Mouse (Mus musculus) embryonic facial prominence, embryonic 13.5 days (tissue): Measurements from ENCODE around the gene Zbtb22. TPM values are rescaled to one million over a fixed set of nuclear protein-coding genes. Genes with fewer than 3 reads are reported as not detected.
"Not testable (repeated sequence)": the region's sequence is repeated elsewhere in the genome, so short reads cannot be mapped to it uniquely, and the experiment has no call there.

Experiments used
- ATAC-seq: fragments of 200-750 bp; cut with Nextera tagmentation; 2 replicates; pipeline ENCODE4 v1.8.0; 2017; ENCODE audit warnings: low read depth; ENCODE audit not compliant: insufficient number of reproducible peaks, insufficient read depth, low FRiP score, low TSS enrichment
- H3K27ac ChIP-seq: fragments of 300-500 bp; sonication (generic); 2 replicates; pipeline ENCODE4 v1.5.1; 2015; ENCODE audit warnings: moderate library complexity, mild to moderate bottlenecking, inconsistent platforms
- H3K27me3 ChIP-seq: fragments of 300-500 bp; sonication (generic); 2 replicates; pipeline ENCODE4 v1.6.1; 2015; ENCODE audit warnings: mild to moderate bottlenecking, inconsistent platforms
- H3K36me3 ChIP-seq: fragments of 300-500 bp; sonication (generic); 2 replicates; pipeline ENCODE4 v1.6.1; 2015; ENCODE audit warnings: mild to moderate bottlenecking, inconsistent platforms
- H3K4me1 ChIP-seq: fragments of 300-500 bp; sonication (generic); 2 replicates; pipeline ENCODE4 v1.6.1; 2015; ENCODE audit warnings: inconsistent platforms
- H3K4me2 ChIP-seq: fragments of 300-500 bp; sonication (generic); 2 replicates; pipeline ENCODE4 v1.6.1; 2015; ENCODE audit warnings: moderate library complexity, mild to moderate bottlenecking, inconsistent platforms
- H3K4me3 ChIP-seq: fragments of 300-500 bp; sonication (generic); 2 replicates; pipeline ENCODE4 v1.5.1; 2015; ENCODE audit warnings: mild to moderate bottlenecking, inconsistent platforms
- H3K9ac ChIP-seq: fragments of 300-500 bp; sonication (generic); 2 replicates; pipeline ENCODE4 v1.6.1; 2015; ENCODE audit warnings: mild to moderate bottlenecking, inconsistent platforms
- H3K9me3 ChIP-seq: fragments of 300-500 bp; sonication (generic); 2 replicates; pipeline ENCODE4 v1.6.1; 2016; ENCODE audit warnings: inconsistent platforms
- WGBS: fragments of 180-500 bp; shearing (Covaris S2); methylation state at CpG from one replicate; pipeline ENCODE4 v1.1.7; 2015; ENCODE audit warnings: mixed read lengths; 5-methylcytosine and 5-hydroxymethylcytosine counted together
- polyA plus RNA-seq: library from polyadenylated mRNA; unstranded; fragments of >200 nt; fragmentation: Nextera tagmentation; extraction: Ambion mirVana; gene quantifications from 2 replicates; pipeline ENCODE4 v1.2.1, GENCODE M21; 2015

The Zbtb22 gene
- polyA plus RNA-seq, 1 experiment from 2014 or later = 17.6 TPM

- H3K36me3 ChIP-seq = peaks cover 56% of the 10 kb centered on the region
- peak overlapping the region; percentile 94; the same call in 1 of the 2 replicates for H3K27ac ChIP-seq
- peak overlapping the region; percentile 75 for H3K9ac ChIP-seq
- H3K4me2 ChIP-seq = peak overlapping the region; percentile 98
- ATAC-seq, H3K27me3 ChIP-seq, H3K9me3 ChIP-seq: not testable (repeated sequence)
- H3K4me3 ChIP-seq = peak overlapping the region; percentile 52
- 79% methylated on average over 13 of the region's 13 CpGs for WGBS
- H3K4me1 ChIP-seq = peaks cover 62% of the 10 kb centered on the region
These were observed 36.3 kb downstream of the Zbtb22 start for GRCm38 (mm10) chr17:33952015-33952414.

- H3K9ac ChIP-seq = peak overlapping the region; percentile 98
- no peaks in the 10 kb centered on the region for H3K27me3 ChIP-seq
- no peak for ATAC-seq
- 83% methylated on average over 4 of the region's 4 CpGs for WGBS
- peak overlapping the region; percentile 98 for H3K4me2 ChIP-seq
- no peaks in the 10 kb centered on the region for H3K9me3 ChIP-seq
- H3K4me1 ChIP-seq = peaks cover 67% of the 10 kb centered on the region
- 0 out of 2 replicates have a peak overlapping the region, but pooled peaks have one; percentile 5 for H3K27ac ChIP-seq
- 0 out of 2 replicates have a peak overlapping the region, but pooled peaks have one; percentile 1 for H3K4me3 ChIP-seq
- H3K36me3 ChIP-seq = peaks cover 52% of the 10 kb centered on the region
These were observed 37.2 kb downstream of the Zbtb22 start for GRCm38 (mm10) chr17:33952879-33953278.

GRCm38 (mm10) chr17:33953310-33953709 is 37.6 kb downstream of the Zbtb22 start:
- 0 out of 2 replicates have a peak overlapping the region, but pooled peaks have one; percentile 5 for H3K27ac ChIP-seq
- peak overlapping the region; percentile 98 for H3K9ac ChIP-seq

GRCm38 (mm10) chr17:33953961-33954565 is 38.4 kb downstream of the Zbtb22 start:
- Histone ChIP-seq H3K4me3 (peak overlapping the region; percentile 81), H3K4me1 (peaks cover 67% of the 10 kb centered on the region), H3K27me3 (no peaks in the 10 kb centered on the region), H3K27ac (peak overlapping the region; percentile 93), H3K9ac (peak overlapping the region; percentile 98), H3K36me3 (peaks cover 51% of the 10 kb centered on the region), H3K4me2 (peak overlapping the region; percentile 98), H3K9me3 (no peaks in the 10 kb centered on the region)
- 33% methylated on average over 5 of the region's 5 CpGs for WGBS
- ATAC-seq = no peak

More at GRCm38 (mm10) chr17:33953310-33953709, 37.6 kb downstream of the Zbtb22 start:
- Histone ChIP-seq H3K4me2 (peak overlapping the region; percentile 98), H3K9me3 (no peaks in the 10 kb centered on the region), H3K36me3 (peaks cover 51% of the 10 kb centered on the region), H3K27me3 (no peaks in the 10 kb centered on the region), H3K4me3 (peak overlapping the region; percentile 81; the same call in 1 of the 2 replicates), H3K4me1 (peaks cover 67% of the 10 kb centered on the region)
- ATAC-seq = no peak
- 88% methylated on average over 3 of the region's 3 CpGs for WGBS

- H3K4me3 ChIP-seq = peak overlapping the region; percentile 81
- WGBS = under 1% methylated on average over 33 of the region's 33 CpGs
- peak overlapping the region; percentile 93 for H3K27ac ChIP-seq
- H3K9ac ChIP-seq = peak overlapping the region; percentile 98
- H3K4me1 ChIP-seq = peaks cover 60% of the 10 kb centered on the region
- H3K36me3 ChIP-seq = peaks cover 51% of the 10 kb centered on the region
- H3K4me2 ChIP-seq = peak overlapping the region; percentile 98
- peak; percentile 2; the same call in 1 of the 2 replicates for ATAC-seq
- H3K27me3 ChIP-seq = no peaks in the 10 kb centered on the region
- H3K9me3 ChIP-seq = no peaks in the 10 kb centered on the region
These were observed 39.2 kb downstream of the Zbtb22 start for GRCm38 (mm10) chr17:33954646-33955554.

GRCm38 (mm10) chr17:33955555-33956214 is 40.0 kb downstream of the Zbtb22 start, which contains the start of the genes Vps52 and Rps18:
Gene Vps52 (plus strand): TSS chr17:33955812.
Gene Rps18 (minus strand): TSS chr17:33956001.
- Histone ChIP-seq H3K9ac (peak within 1 kb of the TSS; percentile 98), H3K27me3 (no peaks in the 10 kb centered on the region), H3K4me2 (peak within 1 kb of the TSS; percentile 98), H3K4me1 (peaks cover 52% of the 10 kb centered on the region), H3K27ac (peak within 1 kb of the TSS; percentile 93), H3K9me3 (no peaks in the 10 kb centered on the region), H3K4me3 (peak within 1 kb of the TSS; percentile 81), H3K36me3 (peaks cover 56% of the 10 kb centered on the region)
- ATAC-seq = peak; percentile 76
- under 1% methylated on average over 50 of the region's 50 CpGs for WGBS

- WGBS = 7% methylated on average over 10 of the region's 10 CpGs
- peak overlapping the region; percentile 79 for H3K4me2 ChIP-seq
- H3K27ac ChIP-seq = peak overlapping the region; percentile 89
- peaks cover 46% of the 10 kb centered on the region for H3K4me1 ChIP-seq
- peaks cover 62% of the 10 kb centered on the region for H3K36me3 ChIP-seq
- H3K9ac ChIP-seq = peak overlapping the region; percentile 98
- no peaks in the 10 kb centered on the region for H3K9me3 ChIP-seq
- H3K4me3 ChIP-seq = peak overlapping the region; percentile 81
- ATAC-seq = no peak
- no peaks in the 10 kb centered on the region for H3K27me3 ChIP-seq
These were observed 40.6 kb downstream of the Zbtb22 start for GRCm38 (mm10) chr17:33956336-33956735.

GRCm38 (mm10) chr17:33957493-33957892 is 41.8 kb downstream of the Zbtb22 start:
- ATAC-seq = no peak
- Histone ChIP-seq H3K4me1 (peaks cover 35% of the 10 kb centered on the region), H3K9ac (peak overlapping the region; percentile 44; the same call in 1 of the 2 replicates), H3K36me3 (peaks cover 66% of the 10 kb centered on the region), H3K4me3 (no peak overlapping the region), H3K27me3 (no peaks in the 10 kb centered on the region), H3K4me2 (no peak overlapping the region), H3K27ac (no peak overlapping the region), H3K9me3 (no peaks in the 10 kb centered on the region)
- WGBS = 57% methylated on average over 6 of the region's 6 CpGs

GRCm38 (mm10) chr17:33958451-33958850 is 42.7 kb downstream of the Zbtb22 start:
- H3K9me3 ChIP-seq = no peaks in the 10 kb centered on the region
- H3K4me1 ChIP-seq = peaks cover 25% of the 10 kb centered on the region
- no peak overlapping the region for H3K27ac ChIP-seq
- H3K9ac ChIP-seq = no peak overlapping the region
- peaks cover 66% of the 10 kb centered on the region for H3K36me3 ChIP-seq
- 94% methylated on average over 11 of the region's 11 CpGs for WGBS
- no peak overlapping the region for H3K4me3 ChIP-seq
- H3K4me2 ChIP-seq = no peak overlapping the region
- no peak for ATAC-seq
- no peaks in the 10 kb centered on the region for H3K27me3 ChIP-seq

- no peaks in the 10 kb centered on the region for H3K9me3 ChIP-seq
- peaks cover 66% of the 10 kb centered on the region for H3K36me3 ChIP-seq
- no peaks in the 10 kb centered on the region for H3K27me3 ChIP-seq
- H3K9ac ChIP-seq = no peak overlapping the region
- H3K27ac ChIP-seq = no peak overlapping the region
- H3K4me3 ChIP-seq = no peak overlapping the region
- peaks cover 19% of the 10 kb centered on the region for H3K4me1 ChIP-seq
- no peak overlapping the region for H3K4me2 ChIP-seq
- no peak for ATAC-seq
- 95% methylated on average over 13 of the region's 13 CpGs for WGBS
These were observed 43.4 kb downstream of the Zbtb22 start for GRCm38 (mm10) chr17:33959135-33959534.

GRCm38 (mm10) chr17:33959948-33960347 is 44.2 kb downstream of the Zbtb22 start:
- Histone ChIP-seq H3K9me3 (no peaks in the 10 kb centered on the region), H3K9ac (no peak overlapping the region), H3K36me3 (peaks cover 65% of the 10 kb centered on the region), H3K4me1 (peaks cover 13% of the 10 kb centered on the region), H3K27me3 (no peaks in the 10 kb centered on the region), H3K4me3 (no peak overlapping the region), H3K4me2 (no peak overlapping the region), H3K27ac (no peak overlapping the region)
- no peak for ATAC-seq
- WGBS = 93% methylated on average over 15 of the region's 15 CpGs
